Mouse (Mus musculus): ENCODE measurements around the gene Mif.

GRCm38 (mm10) chr10:75857598-75857997, 2.4 kb downstream of the Mif start:
- TF ChIP-seq POLR2A (IDR thresholded peaks at IDR 0.05; ENCODE audit: low read depth, low read length) = no peak
- TF ChIP-seq CTCF (IDR thresholded peaks at IDR 0.05; ENCODE audit: extremely low read depth, insufficient read length, insufficient replicate concordance, low read depth, low read length) = no peak
